In the genomic region with DNA sequence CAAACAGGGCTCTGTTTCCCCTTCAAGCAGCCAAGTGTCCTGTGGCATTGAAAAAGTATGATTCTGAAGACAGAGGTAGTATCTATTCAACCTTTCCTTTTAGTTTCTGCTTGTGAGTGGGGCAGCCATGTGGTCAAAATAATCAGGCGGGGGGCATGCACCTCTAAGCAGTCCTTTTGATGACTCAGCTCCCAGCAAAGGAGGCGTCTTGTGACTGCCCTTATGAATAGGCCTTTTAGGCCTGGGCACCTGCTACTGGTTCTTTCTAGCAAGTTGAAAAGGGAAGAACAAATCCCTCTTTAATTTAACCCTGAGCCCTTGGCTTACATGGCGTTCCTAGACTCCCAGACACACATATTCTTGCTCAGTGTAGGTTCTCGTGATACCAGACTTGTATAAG, we compare ENCODE assay signal across 20 mouse cellular contexts. TPM values are rescaled to one million over a fixed set of nuclear protein-coding genes. Genes with fewer than 3 reads are reported as not detected.
DNase-seq lines count a peak whose midpoint lies in the region; ATAC-seq and TF ChIP-seq lines count a peak whose summit lies in the region.
"Had no signal": no experiment of that assay in that cellular context is flagged by ENCODE, and none has a peak within 500 bp of the region (broad histone marks: within the 10 kb centered on the region; RNA-seq: fewer than 3 reads in every experiment).

No protein-coding gene starts in this region.

- H3K27ac ChIP-seq in forebrain, embryonic 16.5 days (ENCODE audit: low read length) = no peak overlapping the region
- no peak overlapping the region for H3K27ac ChIP-seq in forebrain, embryonic 10.5 days
- peak overlapping the region; percentile 89 for H3K27ac ChIP-seq in lung, embryonic 14.5 days (ENCODE audit: low read depth)
- H3K27ac ChIP-seq in intestine, embryonic 15.5 days = peak overlapping the region; percentile 42; the same call in 1 of the 2 replicates
- H3K27ac ChIP-seq: kidney, embryonic 15.5 days; limb, embryonic 13.5 days; liver, embryonic 13.5 days; midbrain, embryonic 12.5 days had no signal

- H3K4me3 ChIP-seq in forebrain, embryonic 16.5 days (replicated peaks; ENCODE audit: low read length) = no peak overlapping the region
- no peak overlapping the region for H3K4me3 ChIP-seq in forebrain, embryonic 10.5 days
- no peak overlapping the region for H3K4me3 ChIP-seq in lung, embryonic 14.5 days (ENCODE audit: low read depth, low read length)
- no peak overlapping the region for H3K4me3 ChIP-seq in lung, adult 2 months (replicated peaks; ENCODE audit: extremely low read depth, low read depth, low read length)
- no peak overlapping the region for H3K4me3 ChIP-seq in intestine, embryonic 15.5 days (replicated peaks)
- H3K4me3 ChIP-seq: heart, embryonic 15.5 days; kidney, embryonic 15.5 days; limb, embryonic 13.5 days; liver, embryonic 13.5 days; midbrain, embryonic 12.5 days had no signal

- no peaks in the 10 kb centered on the region; the same call in 1 of the 2 replicates for H3K9me3 ChIP-seq in forebrain, embryonic 16.5 days (ENCODE audit: control insufficient read depth, low read length)
- no peaks in the 10 kb centered on the region for H3K9me3 ChIP-seq in forebrain, embryonic 10.5 days
- H3K9me3 ChIP-seq in lung, embryonic 14.5 days (ENCODE audit: low read depth, low read length) = no peaks in the 10 kb centered on the region
- H3K9me3 ChIP-seq in intestine, embryonic 15.5 days = no peaks in the 10 kb centered on the region
- H3K9me3 ChIP-seq: heart, embryonic 15.5 days; kidney, embryonic 15.5 days; limb, embryonic 13.5 days; liver, embryonic 13.5 days had no signal

- no peaks in the 10 kb centered on the region for H3K36me3 ChIP-seq in forebrain, embryonic 16.5 days (ENCODE audit: control insufficient read depth, insufficient read depth)
- H3K36me3 ChIP-seq in forebrain, embryonic 10.5 days (replicated peaks) = no peaks in the 10 kb centered on the region
- H3K36me3 ChIP-seq in lung, embryonic 14.5 days (ENCODE audit: insufficient read depth) = no peaks in the 10 kb centered on the region
- H3K36me3 ChIP-seq in intestine, embryonic 15.5 days = no peaks in the 10 kb centered on the region
- H3K36me3 ChIP-seq: heart, embryonic 15.5 days; kidney, embryonic 15.5 days; limb, embryonic 13.5 days; liver, embryonic 13.5 days; midbrain, embryonic 12.5 days had no signal

- peak; percentile 64; the same call in 1 of the 2 replicates for ATAC-seq in forebrain, embryonic 16.5 days
- ATAC-seq in lung, embryonic 14.5 days (ENCODE audit: insufficient read depth) = no peak
- no peak for ATAC-seq in intestine, embryonic 15.5 days

- 23% methylated on average over 4 of the region's 4 CpGs for WGBS in forebrain, embryonic 16.5 days
- WGBS in forebrain, embryonic 10.5 days = 66% methylated on average over 4 of the region's 4 CpGs
- 65% methylated on average over 4 of the region's 4 CpGs for WGBS in lung, embryonic 14.5 days
- 69% methylated on average over 4 of the region's 4 CpGs for WGBS in lung, adult 2 months
- 67% methylated on average over 4 of the region's 4 CpGs for WGBS in intestine, embryonic 15.5 days

- TF ChIP-seq CTCF in lung, embryonic 14.5 days (IDR thresholded peaks at IDR 0.05; ENCODE audit: low read depth) = no peak
- TF ChIP-seq CTCF in lung, adult 2 months (IDR thresholded peaks at IDR 0.05; ENCODE audit: insufficient read depth, low read length) = no peak

- DNase-seq in forebrain, embryonic 10.5 days (ENCODE audit: extremely low spot score, low spot score) = no peak
- no peak for DNase-seq in lung, embryonic 14.5 days
- DNase-seq in lung, adult 2 months = no peak
- DNase-seq in Muller cell, postnatal 12 days (ENCODE audit: inconsistent ontology term) = peak; percentile 23
- no peak for DNase-seq in neural tube, embryonic 10.5 days (ENCODE audit: extremely low spot score, low spot score)
- DNase-seq in left cerebral cortex, postnatal 36 days (ENCODE audit: low spot score in 2 of 2) = no peak
- DNase-seq: adrenal gland, postnatal 36 days; cerebellum, adult 18-20 months; cerebellum, postnatal 36 days; heart, postnatal 4 days; liver, embryonic 13.5 days; right cerebral cortex, postnatal 25 days; thymus, postnatal 14 days had no signal

- intact Hi-C loops in left cerebral cortex, postnatal 36 days (cut with DNase I) = loop anchor here (10.0 kb wide), 2 partner anchors 268 to 608 kb away; a partner anchor contains a TSS

- H3K4me2 ChIP-seq in forebrain, embryonic 16.5 days (ENCODE audit: low read length) = no peak overlapping the region
- H3K4me2 ChIP-seq in lung, embryonic 14.5 days = peak overlapping the region; percentile 8; the same call in 1 of the 2 replicates
- no peak overlapping the region for H3K4me2 ChIP-seq in intestine, embryonic 15.5 days (replicated peaks)
- H3K4me2 ChIP-seq: heart, embryonic 15.5 days; kidney, embryonic 15.5 days; limb, embryonic 13.5 days; liver, embryonic 13.5 days; midbrain, embryonic 12.5 days had no signal

- H3K9ac ChIP-seq in forebrain, embryonic 16.5 days (replicated peaks; ENCODE audit: low read depth, low read length) = no peak overlapping the region
- H3K9ac ChIP-seq in lung, embryonic 14.5 days = 0 out of 2 replicates have a peak overlapping the region, but pooled peaks have one; percentile 1
- no peak overlapping the region for H3K9ac ChIP-seq in intestine, embryonic 15.5 days
- H3K9ac ChIP-seq: heart, embryonic 15.5 days; kidney, embryonic 15.5 days; limb, embryonic 13.5 days; liver, embryonic 13.5 days; midbrain, embryonic 12.5 days had no signal

- TF ChIP-seq POLR2A in lung, adult 2 months (IDR thresholded peaks at IDR 0.05; ENCODE audit: borderline replicate concordance, extremely low read depth, low read depth, low read length) = no peak

- peaks cover 6% of the 10 kb centered on the region for H3K4me1 ChIP-seq in forebrain, embryonic 16.5 days (replicated peaks; ENCODE audit: control insufficient read depth, insufficient read depth, low read length)
- H3K4me1 ChIP-seq in forebrain, embryonic 10.5 days = no peaks in the 10 kb centered on the region
- peaks cover 4% of the 10 kb centered on the region; the same call in 1 of the 2 replicates for H3K4me1 ChIP-seq in lung, embryonic 14.5 days (ENCODE audit: insufficient read depth)
- peaks cover 6% of the 10 kb centered on the region; the same call in 1 of the 2 replicates for H3K4me1 ChIP-seq in lung, adult 2 months (ENCODE audit: control insufficient read depth, insufficient read depth, low read length)
- H3K4me1 ChIP-seq in intestine, embryonic 15.5 days (replicated peaks) = no peaks in the 10 kb centered on the region
- H3K4me1 ChIP-seq: liver, embryonic 13.5 days had no signal

- H3K27me3 ChIP-seq in forebrain, embryonic 16.5 days (replicated peaks; ENCODE audit: control insufficient read depth, insufficient read depth, low read length) = no peaks in the 10 kb centered on the region
- H3K27me3 ChIP-seq in forebrain, embryonic 10.5 days (ENCODE audit: poor library complexity, severe bottlenecking) = peaks cover 13% of the 10 kb centered on the region
- H3K27me3 ChIP-seq in lung, embryonic 14.5 days (ENCODE audit: insufficient read depth, low read length) = no peaks in the 10 kb centered on the region
- no peaks in the 10 kb centered on the region for H3K27me3 ChIP-seq in intestine, embryonic 15.5 days (replicated peaks)
- H3K27me3 ChIP-seq: heart, embryonic 15.5 days had no signal

RNA-seq across cellular contexts. Expression of a gene that starts 6.7 kb away (rescaled TPM):
- 39.6 and 40.9 TPM in 2 replicates for polyA plus RNA-seq in forebrain, embryonic 16.5 days (2015; fragmentation: Nextera tagmentation; extraction: Ambion mirVana)
- polyA plus RNA-seq in forebrain, embryonic 10.5 days (2016; fragmentation: Nextera tagmentation; extraction: Ambion mirVana) = 13.4 and 15.1 TPM in 2 replicates
- 72.6 and 74.8 TPM in 2 replicates for polyA plus RNA-seq in lung, embryonic 14.5 days (2014; fragmentation: Nextera tagmentation; extraction: Ambion mirVana)
- polyA plus RNA-seq in lung, adult 2 months (2012; rRNA removed) = 135 and 156 TPM in 2 replicates
- 30.4 and 37.8 TPM in 2 replicates for polyA plus RNA-seq in intestine, embryonic 15.5 days (2015; fragmentation: Nextera tagmentation; extraction: Ambion mirVana)
- 10 to 100 TPM; 36.0 to 36.1 TPM for total RNA-seq in left cerebral cortex, postnatal 36 days (2021)
- total RNA-seq: CH12.LX had no signal

Comparison
In these comparisons a context has a peak if more than half of its experiments do, and no peak if none do; other contexts are left out.
1. H3K27ac ChIP-seq: peak in lung, embryonic 14.5 days (single experiment) and intestine, embryonic 15.5 days (single experiment); none in forebrain, embryonic 16.5 days (single experiment) and forebrain, embryonic 10.5 days (single experiment).